Mouse (Mus musculus) spleen, postnatal 36 days (tissue): ENCODE measurements around the gene Bloc1s6.

Experiments
- DNase-seq, 2 experiments: peaks; one replicate each; pipeline ENCODE4 v3.0.0; 2022; ENCODE audit warnings: low spot score in 2 of 2, mixed read lengths in 1 of 2

Bloc1s6 gene

DNA sequence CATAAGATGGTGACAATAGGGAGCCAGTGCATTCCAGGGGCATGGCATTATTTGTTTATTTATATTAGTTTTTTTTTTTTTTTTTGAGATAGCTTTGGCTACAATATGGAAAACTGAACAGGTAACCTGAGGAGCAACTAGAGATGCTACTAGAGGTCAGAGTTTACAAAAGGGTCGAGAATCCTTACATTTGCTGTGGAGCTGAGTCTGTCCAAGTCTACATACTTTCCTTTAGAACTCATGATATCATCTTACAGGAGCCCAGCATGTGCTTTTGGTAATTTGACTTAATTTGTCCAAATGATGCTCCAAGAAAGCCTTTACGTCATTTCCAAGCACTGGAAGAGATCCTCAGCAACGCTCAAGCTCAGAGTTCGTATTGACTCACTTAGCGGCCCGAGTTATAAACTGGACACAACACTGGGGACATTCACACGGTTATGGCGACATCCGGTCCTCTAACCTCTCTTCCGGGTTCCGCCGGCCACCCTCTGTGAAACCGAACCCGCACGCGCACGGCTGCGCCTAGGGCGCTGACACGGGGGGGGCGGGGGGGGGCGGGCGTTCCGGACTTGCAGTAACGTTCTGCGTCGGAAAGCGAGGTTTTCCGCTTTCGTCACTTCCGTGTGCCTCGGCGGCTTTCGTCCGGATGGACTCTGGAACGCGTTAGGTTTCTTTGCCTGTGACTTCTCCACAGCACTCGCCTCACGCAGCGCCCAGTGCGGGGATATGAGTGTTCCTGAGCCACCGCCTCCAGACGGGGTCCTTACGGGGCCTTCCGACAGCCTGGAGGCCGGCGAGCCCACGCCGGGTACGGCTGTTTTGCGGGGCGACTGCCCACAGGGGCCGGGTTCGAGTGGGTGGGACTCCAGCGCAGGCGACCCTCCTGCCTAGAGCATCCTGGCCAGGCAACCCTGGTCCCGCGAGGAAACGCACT lies at the start of gene Bloc1s6:
Gene Bloc1s6, plus strand, starts transcription at position 610 of the 937 bp plus-strand sequence.
- DNase-seq = peak; percentile 83 to 91

DNA sequence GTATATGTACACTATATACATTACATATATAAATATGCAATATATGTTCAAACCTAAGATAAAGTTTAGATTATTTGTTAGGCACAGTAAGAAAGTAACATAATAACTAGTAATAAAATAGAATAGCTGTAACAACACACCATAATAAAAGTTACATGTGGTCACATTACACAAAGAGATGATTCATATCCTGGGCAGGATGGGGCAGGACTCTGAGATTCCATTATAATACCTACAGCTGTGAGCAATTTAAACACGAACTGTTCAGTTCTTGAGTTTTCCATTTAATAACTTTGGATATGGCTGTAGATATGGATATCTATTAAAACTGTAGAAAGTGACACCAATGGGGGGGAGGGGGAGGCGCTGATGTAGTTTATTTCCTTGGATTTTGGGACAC lies 40.8 kb upstream of the Bloc1s6 start:
- DNase-seq = no peak

DNA sequence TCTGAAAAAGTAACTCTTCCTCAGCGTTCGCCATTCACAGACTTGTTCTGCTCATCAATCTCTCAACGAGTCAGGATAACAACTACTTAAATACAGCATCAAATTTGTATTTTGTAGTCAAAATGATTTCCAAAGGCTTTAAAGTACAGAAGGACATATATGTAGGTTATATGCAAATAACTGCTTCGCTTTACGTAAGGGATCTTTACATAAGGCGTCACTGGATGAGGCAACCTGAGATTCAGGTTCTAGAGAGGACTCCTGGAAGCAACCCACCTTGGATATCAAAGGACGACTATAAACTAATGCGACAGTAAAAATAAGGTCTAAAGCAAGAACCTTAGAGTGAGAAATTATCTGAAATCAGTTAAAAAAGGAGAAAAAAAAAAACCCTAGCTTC lies 37.3 kb upstream of the Bloc1s6 start:
- no peak for DNase-seq

DNA sequence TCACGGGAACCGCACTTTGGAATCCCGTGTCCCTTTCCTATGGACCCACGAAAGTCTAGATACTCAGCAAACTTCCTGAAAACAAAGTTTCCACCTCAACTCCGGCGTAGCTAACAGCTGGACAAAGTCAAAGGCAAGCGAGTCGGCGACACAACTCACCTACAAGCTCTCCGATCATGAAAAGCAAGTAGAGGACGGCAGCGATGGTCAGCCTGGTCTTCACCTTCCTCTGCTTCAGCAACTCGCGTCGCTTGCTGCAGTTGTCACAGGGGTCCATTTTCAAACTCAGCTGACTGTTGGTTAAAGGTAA lies 36.5 kb upstream of the Bloc1s6 start:
- no peak for DNase-seq

DNA sequence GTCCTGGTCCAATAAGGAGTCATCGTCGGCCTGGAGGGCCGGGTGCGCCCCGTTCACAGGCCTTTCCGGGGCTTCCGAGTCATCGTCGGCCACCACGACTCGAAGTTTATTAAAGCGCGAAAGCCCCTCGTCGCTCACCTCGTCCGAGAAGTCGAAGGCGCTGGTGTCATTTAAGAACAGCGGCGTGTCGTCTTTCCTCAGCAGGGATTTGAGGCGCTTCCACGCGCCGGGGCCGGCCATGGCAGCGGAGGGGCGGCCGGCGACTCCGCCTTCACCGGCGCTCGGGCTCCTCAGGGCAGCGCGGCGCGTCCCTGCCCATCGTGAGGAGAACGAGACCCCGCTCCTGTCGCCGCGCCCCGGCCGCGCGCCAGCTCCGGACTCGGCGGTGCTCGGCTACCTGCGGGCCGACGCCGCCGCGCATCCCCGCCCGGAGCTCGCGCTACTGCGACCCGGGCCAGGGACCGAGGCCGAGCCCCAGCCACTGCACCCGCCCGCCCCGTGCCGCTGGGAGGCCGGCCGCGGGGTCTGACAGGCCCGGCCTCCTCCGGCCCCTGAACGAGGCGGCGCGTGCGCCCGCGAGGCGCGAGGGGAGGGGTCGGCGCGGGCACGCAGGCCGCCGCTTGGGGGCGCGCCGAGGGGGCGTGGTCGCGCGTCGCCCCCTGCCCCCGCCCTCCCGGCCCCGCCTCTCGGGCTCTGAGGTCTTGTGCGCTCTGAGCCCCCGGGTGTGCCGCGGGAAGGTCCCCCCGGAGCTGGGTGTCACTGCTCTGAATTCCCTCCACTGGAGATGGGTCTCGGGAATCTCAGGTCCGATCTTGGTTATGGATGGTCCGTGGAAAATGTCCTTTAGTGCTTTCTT lies 35.9 kb upstream of the Bloc1s6 start, which contains the start of gene Slc30a4:
Gene Slc30a4, minus strand, starts transcription at position 483 of the 856 bp plus-strand sequence.
- peak; percentile 55 to 66 for DNase-seq

DNA sequence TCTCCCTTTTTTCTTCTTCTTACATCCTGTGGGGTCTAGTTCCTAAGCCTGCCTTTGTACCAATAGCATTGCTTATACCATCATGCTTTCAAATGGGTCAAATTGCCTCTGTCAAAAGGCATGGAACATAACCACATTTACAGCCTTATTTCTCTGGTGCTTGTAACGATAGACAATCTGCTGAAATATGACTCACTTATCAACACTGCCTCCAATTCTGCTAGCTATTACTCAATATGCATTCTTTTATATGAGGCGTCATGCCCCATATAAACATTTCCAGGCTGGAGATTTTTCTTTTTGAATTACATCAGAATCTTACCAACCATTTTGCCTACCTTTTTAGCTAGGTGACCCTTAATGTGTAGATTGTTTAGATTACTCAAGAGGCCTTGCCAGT lies 33.7 kb upstream of the Bloc1s6 start:
- DNase-seq = no peak

DNA sequence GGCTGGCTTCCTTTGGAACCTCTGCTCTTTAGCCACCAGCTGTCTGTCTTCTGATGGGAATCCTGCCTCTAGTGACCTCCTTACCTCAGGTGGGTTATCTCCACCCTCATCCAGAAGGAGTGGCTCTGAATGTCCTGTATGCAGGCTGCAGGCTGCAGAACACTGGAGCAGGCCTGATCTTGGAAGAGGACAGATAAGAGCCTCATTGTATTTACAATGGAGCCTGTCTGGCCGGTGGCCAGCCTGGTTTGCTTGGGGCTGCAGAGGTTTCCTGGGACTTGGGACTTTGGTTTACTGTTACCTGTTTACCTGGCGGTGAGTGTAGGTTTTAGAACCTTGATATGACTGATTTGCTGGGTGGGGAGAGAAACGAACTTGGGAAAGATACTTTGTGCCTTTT lies 30.2 kb upstream of the Bloc1s6 start:
- no peak for DNase-seq

DNA sequence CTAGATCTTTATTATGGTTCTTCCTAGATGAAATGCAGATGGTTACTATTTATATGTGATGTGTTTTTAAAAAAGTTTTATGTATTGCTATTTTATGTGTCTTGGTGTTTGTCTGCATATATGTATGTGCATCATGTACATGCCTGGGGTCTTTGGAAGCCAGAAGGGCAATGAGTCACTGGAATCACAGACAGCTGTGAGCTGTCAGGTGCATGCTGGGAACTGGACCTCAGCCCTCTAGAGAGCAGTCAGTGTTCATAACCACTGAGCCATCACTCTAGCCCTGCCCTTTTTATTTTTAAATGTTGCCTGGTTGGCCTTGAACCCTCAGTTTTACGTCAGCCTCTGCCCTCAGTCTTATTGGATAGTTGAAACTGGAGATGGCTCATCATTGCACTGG lies 29.1 kb upstream of the Bloc1s6 start:
- DNase-seq = no peak

DNA sequence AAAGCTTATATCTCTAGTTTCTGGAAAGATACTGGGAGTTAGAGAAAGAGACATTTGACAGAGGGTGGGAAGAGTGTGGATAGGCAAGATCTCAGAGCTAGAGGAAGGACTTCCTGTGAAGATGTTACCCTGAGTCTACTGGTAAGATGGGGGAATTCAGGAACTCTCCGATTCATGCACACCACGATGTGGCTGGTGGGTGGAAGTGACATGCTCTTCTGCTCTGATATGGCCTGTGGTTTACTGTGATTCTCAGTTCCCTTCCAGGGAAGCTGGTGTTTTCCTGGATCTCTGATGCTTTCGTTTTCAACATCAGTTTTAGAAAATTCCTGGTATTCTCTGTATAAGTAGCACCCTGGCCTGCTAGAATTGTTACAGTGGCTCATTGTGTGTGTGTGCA lies 26.4 kb upstream of the Bloc1s6 start:
- DNase-seq = peak in 1 of 2 experiments; percentile 8

DNA sequence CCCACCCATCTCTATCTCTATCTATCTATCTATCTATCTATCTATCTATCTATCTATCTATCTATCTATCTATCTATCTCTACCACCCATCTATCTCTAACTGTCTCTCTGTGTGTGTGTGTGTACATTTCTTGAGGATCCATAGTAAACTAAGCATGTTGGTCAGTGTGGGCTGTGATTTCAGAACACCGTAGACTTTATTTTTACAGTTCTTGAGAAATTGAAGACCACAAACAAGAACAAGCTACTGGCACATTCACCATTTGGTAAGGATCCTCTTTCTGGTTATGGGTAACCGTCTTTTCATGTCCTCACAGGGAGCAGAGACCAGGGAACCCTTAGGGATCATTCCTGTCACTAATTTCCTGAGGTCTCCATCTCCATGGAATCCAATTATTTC lies 25.5 kb upstream of the Bloc1s6 start:
- DNase-seq = no peak

DNA sequence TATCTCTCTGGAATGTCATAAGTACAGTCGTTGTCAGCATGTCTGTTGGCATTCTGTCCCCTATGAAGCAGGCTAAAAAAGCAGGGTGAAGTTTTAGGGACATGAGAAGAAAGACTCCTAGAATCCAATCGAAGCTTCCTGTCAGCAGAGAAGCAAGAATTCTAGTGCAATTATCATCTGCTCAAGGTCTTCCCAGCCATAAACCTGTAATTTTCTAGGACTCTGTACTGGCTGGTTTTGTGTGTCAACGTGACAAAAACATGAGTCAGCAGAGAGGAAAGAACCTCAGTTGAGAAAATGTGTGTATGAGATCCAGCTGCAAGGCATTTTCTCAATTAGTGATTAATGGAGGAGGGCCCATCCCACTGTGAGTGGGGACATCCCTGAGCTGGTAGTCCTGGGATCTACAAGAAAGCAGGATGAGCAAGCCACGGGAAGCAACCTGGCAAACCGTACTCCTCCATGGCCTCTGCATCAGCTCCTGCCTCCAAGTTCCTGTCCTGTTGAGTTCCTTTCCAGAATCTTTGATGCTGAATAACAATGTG lies 23.1 kb upstream of the Bloc1s6 start:
- no peak for DNase-seq

DNA sequence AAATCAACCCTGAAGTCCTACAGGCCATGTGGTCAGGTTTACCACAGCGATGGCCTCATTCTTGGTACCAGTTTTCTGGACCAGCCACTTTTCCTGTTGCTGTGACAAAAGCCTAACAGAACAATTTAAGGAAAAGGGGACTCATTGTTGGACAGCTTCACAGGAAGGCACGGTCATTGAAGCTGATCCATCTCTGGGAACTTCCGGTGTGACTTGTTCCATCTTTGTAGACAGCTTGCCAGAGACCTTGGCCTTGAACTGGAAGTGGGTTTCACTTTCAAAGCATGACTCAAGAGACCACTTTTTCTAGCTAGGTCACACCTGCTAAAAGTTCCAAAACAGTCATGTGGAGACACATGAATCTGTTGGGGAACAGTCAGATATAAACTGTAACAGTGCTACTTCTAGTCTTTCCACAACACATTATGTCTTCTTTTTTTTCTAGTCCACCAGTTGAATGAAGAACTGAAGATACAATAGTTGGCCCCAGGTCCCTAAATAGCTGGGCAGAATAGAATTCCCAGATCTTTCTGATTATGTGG lies 21.9 kb upstream of the Bloc1s6 start:
- no peak for DNase-seq

DNA sequence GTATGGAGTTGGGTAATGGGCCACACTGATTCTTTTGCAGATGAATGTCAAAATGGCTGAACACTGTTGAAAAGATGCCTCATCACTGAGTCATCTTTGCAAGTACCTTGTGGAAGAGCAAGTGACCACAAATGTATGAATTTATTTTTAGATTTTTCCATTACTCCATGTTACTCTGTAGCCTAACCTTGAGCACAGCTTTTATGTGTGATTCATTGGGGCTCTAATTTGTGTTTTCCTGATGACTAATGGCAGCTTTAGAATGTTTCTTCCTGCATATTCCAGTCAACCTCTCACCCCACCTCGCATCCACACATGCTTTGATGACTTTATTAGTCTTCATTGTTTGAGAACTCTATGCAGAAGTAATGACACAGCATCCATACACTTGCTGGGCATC lies 19.1 kb upstream of the Bloc1s6 start:
- no peak for DNase-seq

DNA sequence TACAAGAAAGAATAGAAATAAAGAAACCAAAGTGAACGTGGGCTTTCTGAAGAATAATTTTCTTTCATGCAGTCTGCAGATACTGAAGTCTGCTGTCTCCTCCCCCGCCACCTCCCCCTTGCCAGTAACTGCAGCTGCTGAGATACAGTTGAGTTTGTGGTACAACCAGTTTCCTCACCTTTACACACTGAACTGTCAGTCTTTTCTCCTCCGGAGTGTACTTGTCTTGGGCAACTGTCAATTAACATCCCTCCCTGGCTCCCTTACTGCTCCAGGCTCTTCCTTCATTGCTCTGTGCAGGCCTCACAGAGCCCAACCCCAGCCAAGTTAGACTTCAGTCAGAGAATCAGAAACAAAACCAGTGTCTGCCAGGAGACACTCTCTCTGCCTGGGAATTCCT lies 17.7 kb upstream of the Bloc1s6 start:
- DNase-seq = no peak

DNA sequence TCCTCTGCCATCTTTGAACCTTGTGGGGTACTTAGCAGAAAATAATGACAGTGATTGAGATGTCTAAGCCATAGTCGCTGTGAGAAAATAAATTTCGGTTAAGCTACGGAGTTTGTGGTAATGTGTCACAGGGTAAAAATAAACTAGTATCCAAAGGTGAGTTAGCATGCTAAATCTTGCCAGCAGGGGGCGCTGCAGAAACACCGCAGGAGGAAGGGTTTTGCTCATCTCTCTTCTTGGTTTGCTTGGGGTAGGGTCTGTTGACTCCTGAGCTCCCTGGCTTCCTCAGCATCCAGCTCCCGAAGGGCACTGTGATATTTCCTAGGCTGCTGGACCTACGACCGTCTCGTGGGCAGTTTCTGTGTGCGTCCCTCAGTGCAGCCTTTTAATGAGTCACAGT lies 12.7 kb upstream of the Bloc1s6 start:
- peak in 1 of 2 experiments; percentile 23 for DNase-seq

DNA sequence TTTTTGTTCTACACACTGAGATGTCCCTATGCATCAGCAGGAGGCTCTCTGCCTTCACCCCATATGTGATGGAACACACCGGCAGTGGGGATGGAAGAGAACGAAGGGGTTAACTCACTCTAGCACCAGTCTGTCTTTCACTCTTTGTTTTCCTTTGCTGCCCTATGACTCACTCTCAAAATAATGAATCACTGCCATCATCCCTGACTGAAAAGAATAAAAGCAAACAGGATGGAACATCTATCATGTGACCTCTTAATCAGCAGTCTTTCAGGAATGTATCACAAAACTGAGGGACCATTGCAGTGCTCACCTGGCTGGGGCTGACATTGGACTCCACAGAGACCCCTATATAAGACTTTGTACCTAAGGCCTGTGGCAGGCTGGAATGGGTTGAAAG lies 6.8 kb upstream of the Bloc1s6 start:
- no peak for DNase-seq

DNA sequence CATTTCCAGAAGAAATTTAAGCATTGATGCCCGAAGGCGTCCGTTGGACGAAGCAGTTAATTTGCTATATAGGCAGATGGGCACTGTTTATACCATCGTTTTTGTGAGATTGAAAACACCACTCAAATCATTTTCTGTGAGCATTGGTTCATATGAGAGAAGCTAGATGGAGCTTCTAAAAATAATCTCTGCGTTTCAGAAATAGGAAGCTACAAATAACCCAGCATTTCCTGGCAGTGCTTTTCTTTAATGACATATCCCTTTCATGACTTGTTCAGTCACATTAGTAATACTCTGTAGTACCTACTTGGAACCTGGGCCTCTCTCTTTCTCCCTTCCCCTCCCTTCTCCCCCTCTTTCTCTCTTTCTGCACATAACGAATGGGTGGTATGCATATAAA lies 720 bp downstream of the Bloc1s6 start:
- DNase-seq = no peak

DNA sequence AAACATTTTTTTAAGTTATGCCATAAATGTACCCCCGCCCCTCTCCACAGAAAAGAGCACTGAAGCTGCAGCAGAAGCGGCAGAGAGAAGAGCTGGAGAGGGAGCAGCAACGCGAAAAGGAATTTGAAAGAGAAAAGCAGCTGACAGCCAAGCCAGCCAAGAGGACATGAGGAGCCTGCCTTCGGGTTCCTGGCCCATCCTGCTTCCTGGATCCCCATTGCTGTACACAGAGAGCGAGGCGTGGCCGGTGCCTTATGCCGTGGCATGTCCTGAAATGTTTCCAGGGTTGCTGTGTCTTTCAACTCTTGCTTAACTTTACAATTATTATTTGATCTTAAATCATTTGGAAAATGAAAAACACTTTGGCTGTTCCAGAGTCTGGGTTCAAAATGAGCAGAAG lies 8.2 kb downstream of the Bloc1s6 start:
- no peak for DNase-seq

DNA sequence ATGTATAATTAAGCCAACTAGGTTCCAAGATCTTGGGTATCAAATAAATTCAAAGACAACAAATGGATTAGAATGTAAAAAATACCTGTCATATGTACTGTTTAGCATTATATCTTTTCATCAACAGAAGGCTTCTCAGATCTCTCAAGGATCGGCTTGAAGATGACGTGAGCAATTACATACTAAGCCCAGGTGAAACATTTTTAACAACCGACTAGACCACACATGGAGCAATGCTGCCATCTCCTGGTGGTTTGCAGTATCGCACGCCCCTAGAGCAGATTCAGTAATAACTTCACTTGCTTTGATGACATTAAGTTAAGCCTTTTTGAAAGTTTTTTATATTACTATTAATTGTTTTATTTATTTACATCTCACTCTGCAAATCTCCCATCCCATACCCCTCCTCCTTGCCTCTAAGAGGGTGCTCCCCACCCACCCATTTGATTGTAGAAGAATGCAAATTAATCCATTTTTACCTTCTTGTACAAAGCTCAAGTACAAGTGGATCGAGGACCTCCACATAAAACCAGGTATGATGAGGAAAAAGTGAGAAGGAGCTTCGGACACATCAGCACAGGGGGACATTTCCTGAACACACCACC lies 15.5 kb downstream of the Bloc1s6 start:
- peak; percentile 14 to 31 for DNase-seq

DNA sequence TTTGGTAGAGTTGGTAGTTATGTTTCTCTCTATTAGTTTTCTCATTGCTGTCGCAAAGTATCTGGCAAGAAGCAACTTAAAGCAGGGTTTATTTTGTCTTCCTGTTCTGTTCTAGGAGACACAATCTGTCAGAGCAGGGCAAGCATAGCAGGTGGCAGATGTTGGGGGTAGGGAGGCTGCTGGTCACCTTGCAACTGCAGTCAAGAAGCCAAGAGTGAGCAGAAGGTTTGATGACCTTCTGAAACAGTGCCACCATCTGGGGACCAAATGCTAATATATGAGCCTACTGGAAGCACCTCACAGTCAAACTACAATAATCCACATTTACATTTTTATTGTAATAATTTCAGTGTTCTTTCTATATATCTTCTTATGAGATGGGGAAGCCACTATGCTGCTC lies 21.5 kb downstream of the Bloc1s6 start:
- no peak for DNase-seq

DNA sequence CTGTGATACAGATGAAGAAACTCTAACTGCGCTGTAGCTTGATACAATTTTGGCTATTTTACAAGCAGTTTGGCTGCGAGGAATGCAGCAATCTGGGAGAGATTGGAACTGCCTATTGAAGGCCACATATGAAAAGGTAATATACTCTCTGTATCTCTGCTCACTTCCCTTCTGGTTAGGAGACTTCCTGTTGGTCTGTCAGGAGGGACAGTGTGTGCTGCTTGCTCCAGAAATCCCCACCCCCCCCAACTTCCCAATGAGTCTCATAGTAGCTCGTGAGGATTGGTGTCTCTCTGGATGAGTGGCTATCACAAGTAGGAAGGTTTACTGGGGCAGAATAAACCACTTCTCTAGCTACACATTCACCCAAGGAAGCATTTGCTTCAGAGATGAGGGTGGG lies 24.7 kb downstream of the Bloc1s6 start:
- no peak for DNase-seq

DNA sequence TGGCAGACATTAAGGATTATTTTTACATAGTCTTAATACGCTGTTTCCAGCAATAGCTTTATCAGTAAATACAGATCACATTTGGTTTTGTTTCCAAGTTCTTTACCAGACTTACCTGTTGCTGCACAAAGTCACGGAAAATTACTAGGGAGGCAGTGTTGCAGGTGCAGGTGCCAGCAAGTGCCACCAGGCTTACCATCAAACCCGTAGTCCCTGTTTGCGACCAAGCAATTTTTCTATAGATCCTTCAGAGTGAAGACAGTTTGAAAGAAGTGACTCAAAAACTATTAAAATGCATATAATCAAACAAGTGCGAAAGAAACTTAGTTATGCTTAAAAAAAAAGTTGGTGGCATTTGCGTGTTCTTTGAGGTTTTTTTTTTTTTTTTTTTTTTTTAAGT lies 26.2 kb downstream of the Bloc1s6 start:
- no peak for DNase-seq
